Mouse (Mus musculus): ENCODE data around the gene Maco1. TPM values are rescaled to one million over a fixed set of nuclear protein-coding genes. Genes with fewer than 3 reads are reported as not detected.

The Maco1 gene
- polyA plus RNA-seq, 1 experiment from 2014 or later = 91.9 TPM

GRCm38 (mm10) chr4:134856501-134856900 lies 3.4 kb upstream of the Maco1 start:
- H3K9ac ChIP-seq (replicated peaks) = no peak overlapping the region
- no peaks in the 10 kb centered on the region for H3K36me3 ChIP-seq
- H3K4me2 ChIP-seq = no peak overlapping the region
- no peak overlapping the region for H3K4me3 ChIP-seq (replicated peaks)
- no peaks in the 10 kb centered on the region for H3K9me3 ChIP-seq (replicated peaks)
- H3K27me3 ChIP-seq (replicated peaks) = peaks cover 15% of the 10 kb centered on the region
- H3K27ac ChIP-seq (replicated peaks) = no peak overlapping the region
- ATAC-seq (ENCODE audit: low FRiP score) = no peak
- 36% methylated on average over 5 of the region's 5 CpGs for WGBS
- H3K4me1 ChIP-seq = peaks cover 11% of the 10 kb centered on the region

GRCm38 (mm10) chr4:134856056-134856455 lies 2.9 kb upstream of the Maco1 start:
- Histone ChIP-seq H3K4me1 (peaks cover 16% of the 10 kb centered on the region), H3K4me2 (no peak overlapping the region), H3K27ac (replicated peaks) (no peak overlapping the region), H3K9ac (replicated peaks) (no peak overlapping the region), H3K9me3 (replicated peaks) (no peaks in the 10 kb centered on the region), H3K36me3 (no peaks in the 10 kb centered on the region), H3K4me3 (replicated peaks) (no peak overlapping the region), H3K27me3 (replicated peaks) (peaks cover 15% of the 10 kb centered on the region)
- ATAC-seq (ENCODE audit: low FRiP score) = no peak
- 61% methylated on average over 5 of the region's 5 CpGs for WGBS

GRCm38 (mm10) chr4:134855371-134855770 lies 2.2 kb upstream of the Maco1 start:
- no peaks in the 10 kb centered on the region for H3K9me3 ChIP-seq (replicated peaks)
- H3K36me3 ChIP-seq = no peaks in the 10 kb centered on the region
- peaks cover 23% of the 10 kb centered on the region for H3K4me1 ChIP-seq
- H3K27ac ChIP-seq (replicated peaks) = no peak overlapping the region
- H3K9ac ChIP-seq (replicated peaks) = no peak overlapping the region
- WGBS = 60% methylated on average over 3 of the region's 3 CpGs
- ATAC-seq (ENCODE audit: low FRiP score) = no peak
- peaks cover 15% of the 10 kb centered on the region for H3K27me3 ChIP-seq (replicated peaks)
- no peak overlapping the region for H3K4me3 ChIP-seq (replicated peaks)
- no peak overlapping the region for H3K4me2 ChIP-seq

GRCm38 (mm10) chr4:134853637-134854485 lies 716 bp upstream of the Maco1 start:
- peak; percentile 95 for ATAC-seq (ENCODE audit: low FRiP score)
- H3K9me3 ChIP-seq (replicated peaks) = no peaks in the 10 kb centered on the region
- no peaks in the 10 kb centered on the region for H3K36me3 ChIP-seq
- peak overlapping the region; percentile 72 for H3K4me3 ChIP-seq (replicated peaks)
- peaks cover 15% of the 10 kb centered on the region for H3K27me3 ChIP-seq (replicated peaks)
- peak overlapping the region; percentile 85 for H3K9ac ChIP-seq (replicated peaks)
- H3K4me1 ChIP-seq = peaks cover 34% of the 10 kb centered on the region
- peak overlapping the region; percentile 100 for H3K27ac ChIP-seq (replicated peaks)
- peak overlapping the region; percentile 69 for H3K4me2 ChIP-seq
- WGBS = 1% methylated on average over 90 of the region's 91 CpGs

- H3K36me3 ChIP-seq = no peaks in the 10 kb centered on the region
- H3K9ac ChIP-seq (replicated peaks) = peak overlapping the region; percentile 96
- H3K4me1 ChIP-seq = peaks cover 42% of the 10 kb centered on the region
- peak overlapping the region; percentile 100 for H3K27ac ChIP-seq (replicated peaks)
- H3K27me3 ChIP-seq (replicated peaks) = peaks cover 15% of the 10 kb centered on the region
- peak; percentile 8 for ATAC-seq (ENCODE audit: low FRiP score)
- H3K4me3 ChIP-seq (replicated peaks) = peak overlapping the region; percentile 72
- H3K9me3 ChIP-seq (replicated peaks) = no peaks in the 10 kb centered on the region
- under 1% methylated on average over 56 of the region's 106 CpGs for WGBS
- peak overlapping the region; percentile 69 for H3K4me2 ChIP-seq
These were observed 498 bp downstream of the Maco1 start for GRCm38 (mm10) chr4:134852438-134853255.

- Histone ChIP-seq H3K27ac (replicated peaks) (peak overlapping the region; percentile 100; the same call in 1 of the 2 replicates), H3K9me3 (replicated peaks) (no peaks in the 10 kb centered on the region), H3K4me1 (peaks cover 44% of the 10 kb centered on the region), H3K9ac (replicated peaks) (peak overlapping the region; percentile 96), H3K27me3 (replicated peaks) (peaks cover 15% of the 10 kb centered on the region), H3K36me3 (no peaks in the 10 kb centered on the region), H3K4me2 (peak overlapping the region; percentile 69), H3K4me3 (replicated peaks) (peak overlapping the region; percentile 72)
- WGBS = 6% methylated on average over 14 of the region's 14 CpGs
- ATAC-seq (ENCODE audit: low FRiP score) = no peak
These were observed 1.3 kb downstream of the Maco1 start for GRCm38 (mm10) chr4:134851876-134852275.

- Histone ChIP-seq H3K9me3 (replicated peaks) (no peaks in the 10 kb centered on the region), H3K9ac (replicated peaks) (peak overlapping the region; percentile 96; the same call in 1 of the 2 replicates), H3K4me3 (replicated peaks) (peak overlapping the region; percentile 72), H3K36me3 (no peaks in the 10 kb centered on the region), H3K4me2 (peak overlapping the region; percentile 69), H3K4me1 (peaks cover 48% of the 10 kb centered on the region), H3K27me3 (replicated peaks) (peaks cover 11% of the 10 kb centered on the region), H3K27ac (replicated peaks) (no peak overlapping the region)
- WGBS = 21% methylated on average over 2 of the region's 2 CpGs
- ATAC-seq (ENCODE audit: low FRiP score) = no peak
These were observed 1.9 kb downstream of the Maco1 start for GRCm38 (mm10) chr4:134851236-134851635.

GRCm38 (mm10) chr4:134850551-134850950 lies 2.6 kb downstream of the Maco1 start:
- peaks cover 50% of the 10 kb centered on the region for H3K4me1 ChIP-seq
- WGBS = 48% methylated on average over 4 of the region's 4 CpGs
- H3K27me3 ChIP-seq (replicated peaks) = peaks cover 4% of the 10 kb centered on the region
- peak overlapping the region; percentile 69 for H3K4me2 ChIP-seq
- no peaks in the 10 kb centered on the region for H3K36me3 ChIP-seq
- no peaks in the 10 kb centered on the region for H3K9me3 ChIP-seq (replicated peaks)
- no peak overlapping the region for H3K9ac ChIP-seq (replicated peaks)
- H3K4me3 ChIP-seq (replicated peaks) = no peak overlapping the region; the same call in 1 of the 2 replicates
- no peak for ATAC-seq (ENCODE audit: low FRiP score)
- no peak overlapping the region for H3K27ac ChIP-seq (replicated peaks)

- Histone ChIP-seq H3K9ac (replicated peaks) (no peak overlapping the region), H3K4me1 (peaks cover 48% of the 10 kb centered on the region), H3K9me3 (replicated peaks) (no peaks in the 10 kb centered on the region), H3K36me3 (no peaks in the 10 kb centered on the region), H3K4me2 (no peak overlapping the region), H3K27me3 (replicated peaks) (no peaks in the 10 kb centered on the region), H3K4me3 (replicated peaks) (no peak overlapping the region), H3K27ac (replicated peaks) (no peak overlapping the region)
- WGBS = 78% methylated on average over 4 of the region's 4 CpGs
- no peak for ATAC-seq (ENCODE audit: low FRiP score)
These were observed 5.6 kb downstream of the Maco1 start for GRCm38 (mm10) chr4:134847587-134847986.

- H3K27me3 ChIP-seq (replicated peaks) = no peaks in the 10 kb centered on the region
- no peak overlapping the region for H3K4me3 ChIP-seq (replicated peaks)
- H3K9me3 ChIP-seq (replicated peaks) = no peaks in the 10 kb centered on the region
- ATAC-seq (ENCODE audit: low FRiP score) = no peak
- H3K36me3 ChIP-seq = no peaks in the 10 kb centered on the region
- H3K4me2 ChIP-seq = no peak overlapping the region
- H3K4me1 ChIP-seq = peaks cover 26% of the 10 kb centered on the region
- WGBS = 84% methylated on average over 4 of the region's 4 CpGs
- H3K27ac ChIP-seq (replicated peaks) = no peak overlapping the region
- no peak overlapping the region for H3K9ac ChIP-seq (replicated peaks)
These were observed 9.6 kb downstream of the Maco1 start for GRCm38 (mm10) chr4:134843566-134843965.

- no peaks in the 10 kb centered on the region for H3K27me3 ChIP-seq (replicated peaks)
- peaks cover 11% of the 10 kb centered on the region for H3K4me1 ChIP-seq
- H3K36me3 ChIP-seq = 0 out of 2 replicates have a peak, but pooled peaks cover 3% of the 10 kb centered on the region
- no peak for ATAC-seq (ENCODE audit: low FRiP score)
- no peak overlapping the region for H3K9ac ChIP-seq (replicated peaks)
- H3K9me3 ChIP-seq (replicated peaks) = no peaks in the 10 kb centered on the region
- H3K4me3 ChIP-seq (replicated peaks) = no peak overlapping the region
- H3K27ac ChIP-seq (replicated peaks) = no peak overlapping the region
- WGBS = 84% methylated on average over 1 of the region's 1 CpGs
- no peak overlapping the region for H3K4me2 ChIP-seq
These were observed 12.9 kb downstream of the Maco1 start for GRCm38 (mm10) chr4:134840231-134840630.
